Mouse (Mus musculus) heart, postnatal 0 days (tissue): ENCODE measurements around the gene Tmem242. TPM values are rescaled to one million over a fixed set of nuclear protein-coding genes. Genes with fewer than 3 reads are reported as not detected.

Source experiments
- ATAC-seq: fragments of 200-750 bp; cut with Nextera tagmentation; 2 replicates; pipeline ENCODE4 v1.8.0; 2017; ENCODE audit warnings: low read depth, moderate number of reproducible peaks, moderate library complexity; ENCODE audit not compliant: insufficient read depth
- DNase-seq: peaks from one replicate; pipeline ENCODE4 v3.0.0-alpha.2; 2016; ENCODE audit warnings: low spot score
- H3K27ac ChIP-seq: fragments of 300-500 bp; sonication (generic); 2 replicates; pipeline ENCODE4 v1.5.1; 2014; ENCODE audit warnings: low read depth, mild to moderate bottlenecking
- H3K27me3 ChIP-seq: fragments of 300-500 bp; sonication (generic); 2 replicates; pipeline ENCODE4 v1.6.1; 2014; ENCODE audit warnings: low read length, mixed read lengths; ENCODE audit not compliant: control insufficient read depth, insufficient read depth
- H3K36me3 ChIP-seq: fragments of 300-500 bp; sonication (generic); replicated peaks from 2 replicates; pipeline ENCODE4 v1.6.1; 2014; ENCODE audit warnings: low read length, mixed read lengths; ENCODE audit not compliant: control insufficient read depth, insufficient read depth
- H3K4me1 ChIP-seq: fragments of 300-500 bp; sonication (generic); 2 replicates; pipeline ENCODE4 v1.6.1; 2014; ENCODE audit warnings: antibody characterized with exemption; ENCODE audit not compliant: control insufficient read depth, insufficient read depth
- H3K4me2 ChIP-seq: fragments of 300-500 bp; sonication (generic); 2 replicates; pipeline ENCODE4 v1.6.1; 2014; ENCODE audit warnings: low read depth, mild to moderate bottlenecking, low read length, moderate library complexity
- H3K4me3 ChIP-seq: fragments of 300-500 bp; sonication (generic); 2 replicates; pipeline ENCODE4 v1.5.1; 2014; ENCODE audit warnings: low read depth, low read length
- H3K9ac ChIP-seq: fragments of 300-500 bp; sonication (generic); replicated peaks from 2 replicates; pipeline ENCODE4 v1.6.1; 2014; ENCODE audit warnings: low read depth, low read length, mixed read lengths
- H3K9me3 ChIP-seq: fragments of 300-500 bp; sonication (generic); replicated peaks from 2 replicates; pipeline ENCODE4 v1.6.1; 2016; ENCODE audit warnings: low read length; ENCODE audit not compliant: control insufficient read depth
- CTCF ChIP-seq: IDR thresholded peaks from 2 replicates; pipeline ENCODE4 v1.5.1; 2016; ENCODE audit warnings: antibody characterized with exemption, control low read depth, low read depth
- EP300 ChIP-seq: IDR thresholded peaks from 2 replicates; pipeline ENCODE4 v1.6.1; 2016; ENCODE audit warnings: antibody characterized with exemption, low read depth
- WGBS: fragments of 180-500 bp; shearing (Covaris S2); extraction: QIAGEN DNeasy Blood & Tissue Kit; methylation state at CpG from one replicate; pipeline ENCODE4 v1.1.7; 2014; 5-methylcytosine and 5-hydroxymethylcytosine counted together
- polyA plus RNA-seq: library from polyadenylated mRNA; unstranded; fragments of >200 nt; fragmentation: Nextera tagmentation; extraction: Ambion mirVana; gene quantifications from 2 replicates; pipeline ENCODE4 v1.2.1, GENCODE M21; 2015
- total RNA-seq: library from RNA; depleted of rRNA; stranded (reverse); fragments of >200 nt; gene quantifications from 2 replicates; pipeline ENCODE4 v1.2.3, GENCODE M21; 2014; ENCODE audit warnings: low replicate concordance

Tmem242 gene
- total and polyA plus RNA-seq, 2 experiments from 2014 or later: 81.7 to 150 TPM

DNA sequence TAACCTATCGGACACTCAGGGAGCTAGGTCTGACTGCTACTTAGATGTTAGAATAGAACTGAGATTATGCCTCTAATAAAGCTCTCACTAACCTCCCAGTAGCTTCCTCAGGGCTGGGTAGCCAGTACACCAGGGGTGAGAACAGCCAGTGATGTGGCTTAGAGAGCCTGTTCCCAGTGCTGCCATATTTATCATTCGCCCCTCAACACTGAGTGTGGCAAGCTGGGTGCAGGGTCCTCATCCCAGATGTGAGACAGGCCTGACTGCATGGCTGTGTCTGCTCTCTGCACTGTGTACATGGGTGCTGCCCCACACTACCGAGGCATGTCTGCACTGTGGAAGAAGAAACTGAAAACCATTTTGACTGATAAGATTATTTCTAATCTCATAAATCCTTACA lies 26.0 kb downstream of the Tmem242 start:
- no peak overlapping the region for H3K4me3 ChIP-seq
- H3K27ac ChIP-seq: no peak overlapping the region
- H3K4me2 ChIP-seq: no peak overlapping the region
- DNase-seq (no peak), ATAC-seq (no peak)
- H3K4me1 ChIP-seq: no peaks in the 10 kb centered on the region
- no peak for TF ChIP-seq CTCF
- no peak for TF ChIP-seq EP300
- no peak overlapping the region for H3K9ac ChIP-seq
- no peaks in the 10 kb centered on the region for H3K27me3 ChIP-seq
- no peaks in the 10 kb centered on the region for H3K9me3 ChIP-seq
- 93% methylated on average over 3 of the region's 3 CpGs for WGBS
- H3K36me3 ChIP-seq: peaks cover 24% of the 10 kb centered on the region

GRCm38 (mm10) chr17:5413350-5413749 lies 26.7 kb downstream of the Tmem242 start:
- no peak for DNase-seq
- no peak overlapping the region for H3K4me2 ChIP-seq
- no peak for TF ChIP-seq EP300
- TF ChIP-seq CTCF: no peak
- 89% methylated on average over 13 of the region's 13 CpGs for WGBS
- no peaks in the 10 kb centered on the region for H3K4me1 ChIP-seq
- ATAC-seq: no peak
- H3K4me3 ChIP-seq: no peak overlapping the region
- no peak overlapping the region for H3K9ac ChIP-seq
- no peak overlapping the region for H3K27ac ChIP-seq
- peaks cover 22% of the 10 kb centered on the region for H3K36me3 ChIP-seq
- H3K9me3 ChIP-seq: no peaks in the 10 kb centered on the region
- no peaks in the 10 kb centered on the region for H3K27me3 ChIP-seq

GRCm38 (mm10) chr17:5412740-5413139 lies 27.3 kb downstream of the Tmem242 start:
- H3K27me3 ChIP-seq: no peaks in the 10 kb centered on the region
- H3K27ac ChIP-seq: no peak overlapping the region
- no peaks in the 10 kb centered on the region for H3K9me3 ChIP-seq
- no peak for ATAC-seq
- H3K4me3 ChIP-seq: no peak overlapping the region
- 89% methylated on average over 7 of the region's 7 CpGs for WGBS
- no peak for TF ChIP-seq EP300
- H3K4me2 ChIP-seq: no peak overlapping the region
- H3K36me3 ChIP-seq: peaks cover 16% of the 10 kb centered on the region
- DNase-seq: no peak
- no peaks in the 10 kb centered on the region for H3K4me1 ChIP-seq
- H3K9ac ChIP-seq: no peak overlapping the region

DNA sequence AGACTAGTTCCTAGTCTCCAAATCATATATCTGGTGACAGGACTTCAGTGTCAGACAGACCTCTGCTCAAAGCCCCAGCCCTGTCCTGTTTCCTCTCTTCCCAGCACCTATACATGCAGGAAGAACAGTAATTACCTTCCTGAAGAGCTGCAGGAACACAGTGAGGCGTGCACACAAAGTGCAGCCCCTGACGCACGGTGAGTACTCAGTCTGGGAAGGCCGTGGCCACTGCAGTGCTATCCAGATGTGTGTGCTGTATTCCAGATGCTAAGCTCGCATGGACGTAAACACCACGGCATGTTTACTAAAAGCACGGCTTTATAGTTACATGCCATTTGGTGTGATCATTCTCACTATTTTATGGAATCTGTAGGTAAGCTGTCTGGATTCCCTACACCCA lies 27.8 kb downstream of the Tmem242 start:
- Histone ChIP-seq H3K36me3 (peaks cover 15% of the 10 kb centered on the region), H3K4me1 (no peaks in the 10 kb centered on the region), H3K4me3 (no peak overlapping the region), H3K9me3 (no peaks in the 10 kb centered on the region), H3K27me3 (no peaks in the 10 kb centered on the region), H3K27ac (no peak overlapping the region), H3K9ac (no peak overlapping the region), H3K4me2 (no peak overlapping the region)
- ATAC-seq (no peak), DNase-seq (no peak)
- WGBS: 92% methylated on average over 8 of the region's 8 CpGs
- TF ChIP-seq CTCF (no peak), EP300 (no peak)

DNA sequence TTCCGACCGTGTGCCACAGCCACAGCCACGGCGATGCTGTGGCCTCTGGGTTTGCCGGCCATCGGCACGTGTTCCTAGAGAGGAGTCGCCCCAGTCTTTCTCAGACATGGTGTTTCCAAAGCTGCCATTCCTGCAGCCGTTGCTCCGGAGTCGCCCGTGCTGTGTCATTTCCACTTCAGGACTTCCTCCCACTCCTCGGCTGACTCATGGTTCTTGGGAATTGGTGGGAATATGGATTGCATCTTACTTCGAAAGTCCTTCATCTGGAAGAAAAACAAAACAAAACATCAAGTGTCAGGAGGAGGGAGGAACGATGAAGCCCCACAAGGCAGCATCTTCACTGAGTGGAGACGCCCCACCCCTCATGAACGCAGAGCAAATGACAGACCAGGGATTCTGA lies 28.9 kb downstream of the Tmem242 start:
- DNase-seq: no peak

GRCm38 (mm10) chr17:5410336-5410735 lies 29.7 kb downstream of the Tmem242 start:
- no peak overlapping the region for H3K4me3 ChIP-seq
- H3K27ac ChIP-seq: no peak overlapping the region
- peaks cover 6% of the 10 kb centered on the region for H3K27me3 ChIP-seq
- DNase-seq (no peak), ATAC-seq (no peak)
- no peak overlapping the region for H3K4me2 ChIP-seq
- no peaks in the 10 kb centered on the region for H3K9me3 ChIP-seq
- H3K36me3 ChIP-seq: peaks cover 15% of the 10 kb centered on the region
- no peaks in the 10 kb centered on the region for H3K4me1 ChIP-seq
- WGBS: 74% methylated on average over 4 of the region's 4 CpGs
- TF ChIP-seq EP300: no peak
- no peak overlapping the region for H3K9ac ChIP-seq

More for the DNA sequence above, 28.9 kb downstream of the Tmem242 start:
- H3K27ac ChIP-seq: no peak overlapping the region
- no peaks in the 10 kb centered on the region for H3K9me3 ChIP-seq
- ATAC-seq: no peak
- 84% methylated on average over 17 of the region's 17 CpGs for WGBS
- H3K36me3 ChIP-seq: peaks cover 15% of the 10 kb centered on the region
- no peak overlapping the region for H3K4me3 ChIP-seq
- H3K9ac ChIP-seq: no peak overlapping the region
- H3K4me1 ChIP-seq: no peaks in the 10 kb centered on the region
- no peaks in the 10 kb centered on the region for H3K27me3 ChIP-seq
- H3K4me2 ChIP-seq: no peak overlapping the region
- TF ChIP-seq CTCF: no peak
- no peak for TF ChIP-seq EP300
